Mouse (Mus musculus) heart, embryonic 16.5 days (tissue): Measurements from ENCODE around the gene Larp1. TPM values are rescaled to one million over a fixed set of nuclear protein-coding genes. Genes with fewer than 3 reads are reported as not detected.
"Not testable (repeated sequence)": the region's sequence is repeated elsewhere in the genome, so short reads cannot be mapped to it uniquely, and the experiment has no call there.

ENCODE experiments used
- ATAC-seq: fragments of 200-750 bp; cut with Nextera tagmentation; replicated peaks from 2 replicates; pipeline ENCODE4 v1.8.0; 2017; ENCODE audit warnings: moderate number of reproducible peaks; ENCODE audit not compliant: insufficient read depth, low FRiP score; ENCODE audit errors: extremely low read depth
- H3K27ac ChIP-seq: fragments of 300-500 bp; sonication (generic); 2 replicates; pipeline ENCODE4 v1.5.1; 2014; ENCODE audit warnings: mild to moderate bottlenecking, low read length, control low read depth, moderate library complexity
- H3K27me3 ChIP-seq: fragments of 300-500 bp; sonication (generic); 2 replicates; pipeline ENCODE4 v1.6.1; 2014; ENCODE audit warnings: low read length, mixed read lengths; ENCODE audit not compliant: control insufficient read depth, insufficient read depth
- H3K36me3 ChIP-seq: fragments of 300-500 bp; sonication (generic); 2 replicates; pipeline ENCODE4 v1.6.1; 2014; ENCODE audit not compliant: control insufficient read depth, insufficient read depth
- H3K4me1 ChIP-seq: fragments of 300-500 bp; sonication (generic); 2 replicates; pipeline ENCODE4 v1.6.1; 2014; ENCODE audit warnings: low read length, mixed read lengths; ENCODE audit not compliant: control insufficient read depth, insufficient read depth
- H3K4me2 ChIP-seq: fragments of 300-500 bp; sonication (generic); 2 replicates; pipeline ENCODE4 v1.6.1; 2014; ENCODE audit warnings: low read depth, mild to moderate bottlenecking, control low read depth, low read length
- H3K4me3 ChIP-seq: fragments of 300-500 bp; sonication (generic); 2 replicates; pipeline ENCODE4 v1.5.1; 2014; ENCODE audit warnings: mild to moderate bottlenecking, control low read depth, low read length
- H3K9ac ChIP-seq: fragments of 300-500 bp; sonication (generic); 2 replicates; pipeline ENCODE4 v1.6.1; 2014; ENCODE audit warnings: low read length, control low read depth
- H3K9me3 ChIP-seq: fragments of 300-500 bp; sonication (generic); replicated peaks from 2 replicates; pipeline ENCODE4 v1.6.1; 2016; ENCODE audit warnings: low read length; ENCODE audit not compliant: control insufficient read depth
- WGBS: fragments of 180-500 bp; shearing (Covaris S2); extraction: QIAGEN DNeasy Blood & Tissue Kit; methylation state at CpG from one replicate; pipeline ENCODE4 v1.1.7; 2014; 5-methylcytosine and 5-hydroxymethylcytosine counted together
- polyA plus RNA-seq: library from polyadenylated mRNA; unstranded; fragments of >200 nt; fragmentation: Nextera tagmentation; extraction: Ambion mirVana; gene quantifications from 2 replicates; pipeline ENCODE4 v1.2.1, GENCODE M21; 2015

Gene Larp1
- polyA plus RNA-seq, 1 experiment from 2014 or later, result 12.1 TPM

GRCm38 (mm10) chr11:58094766-58095165 lies 85.9 kb downstream of the Larp1 start:
- no peaks in the 10 kb centered on the region for H3K27me3 ChIP-seq
- no peak overlapping the region for H3K9ac ChIP-seq
- no peaks in the 10 kb centered on the region for H3K36me3 ChIP-seq
- H3K4me2 ChIP-seq, result no peak overlapping the region
- H3K4me1 ChIP-seq, result peaks cover 10% of the 10 kb centered on the region
- H3K27ac ChIP-seq, result no peak overlapping the region
- no peak overlapping the region for H3K4me3 ChIP-seq
- no peak for ATAC-seq
- H3K9me3 ChIP-seq, result no peaks in the 10 kb centered on the region
- WGBS, result 77% methylated on average over 4 of the region's 4 CpGs

DNA sequence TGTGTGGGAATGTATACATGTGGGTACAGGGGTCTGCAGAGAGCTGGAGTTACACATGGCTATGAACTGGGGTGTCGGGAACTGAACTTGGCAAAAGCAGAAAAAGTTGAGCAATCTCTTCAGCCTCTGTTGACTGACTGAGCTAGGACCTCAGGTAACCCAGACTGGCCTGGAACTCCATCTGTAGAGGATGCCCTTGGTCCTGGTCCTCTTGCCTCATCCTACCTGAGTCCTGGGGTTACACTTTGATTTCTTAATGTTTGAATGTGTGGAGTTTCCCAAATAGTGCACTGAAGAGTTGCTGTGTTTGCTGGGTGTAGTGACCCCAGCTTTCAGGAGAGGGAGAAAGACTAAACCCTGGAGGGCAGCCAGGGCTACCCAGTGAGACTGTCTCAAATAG lies 86.7 kb downstream of the Larp1 start:
- Histone ChIP-seq H3K9ac (no peak overlapping the region), H3K4me2 (no peak overlapping the region), H3K27ac (no peak overlapping the region), H3K27me3 (no peaks in the 10 kb centered on the region), H3K4me1 (peaks cover 10% of the 10 kb centered on the region), H3K4me3 (no peak overlapping the region), H3K36me3 (no peaks in the 10 kb centered on the region), H3K9me3 (no peaks in the 10 kb centered on the region)
- ATAC-seq, result no peak
- 84% methylated on average over 1 of the region's 1 CpGs for WGBS

- 69% methylated on average over 5 of the region's 5 CpGs for WGBS
- H3K4me2 ChIP-seq, result no peak overlapping the region
Observed at GRCm38 (mm10) chr11:58096160-58096559, 87.3 kb downstream of the Larp1 start.

GRCm38 (mm10) chr11:58096821-58097620 lies 88.2 kb downstream of the Larp1 start:
- Histone ChIP-seq H3K27me3 (no peaks in the 10 kb centered on the region), H3K4me2 (peak overlapping the region; percentile 86), H3K9me3 (no peaks in the 10 kb centered on the region), H3K4me3 (peak overlapping the region; percentile 55), H3K4me1 (peaks cover 10% of the 10 kb centered on the region), H3K36me3 (no peaks in the 10 kb centered on the region), H3K27ac (no peak overlapping the region), H3K9ac (peak overlapping the region; percentile 67)
- no peak for ATAC-seq
- 34% methylated on average over 20 of the region's 20 CpGs for whole genome bisulfite sequencing

More at GRCm38 (mm10) chr11:58096160-58096559, 87.3 kb downstream of the Larp1 start:
- Histone ChIP-seq H3K27ac (no peak overlapping the region), H3K9me3 (no peaks in the 10 kb centered on the region), H3K4me1 (peaks cover 10% of the 10 kb centered on the region), H3K27me3 (no peaks in the 10 kb centered on the region), H3K4me3 (no peak overlapping the region), H3K36me3 (no peaks in the 10 kb centered on the region), H3K9ac (no peak overlapping the region)
- no peak for ATAC-seq

- H3K36me3 ChIP-seq, result no peaks in the 10 kb centered on the region
- no peaks in the 10 kb centered on the region for H3K27me3 ChIP-seq
- H3K4me2 ChIP-seq, result peak overlapping the region; percentile 86
- peak overlapping the region; percentile 55 for H3K4me3 ChIP-seq
- peaks cover 7% of the 10 kb centered on the region for H3K4me1 ChIP-seq
- ATAC-seq, result 0 out of 2 replicates have a peak, but pooled peaks have one; percentile 9
- H3K9ac ChIP-seq, result peak overlapping the region; percentile 67
- H3K9me3 ChIP-seq, result no peaks in the 10 kb centered on the region
- H3K27ac ChIP-seq, result no peak overlapping the region
- 3% methylated on average over 29 of the region's 38 CpGs for WGBS
Observed at GRCm38 (mm10) chr11:58097621-58098365, 88.9 kb downstream of the Larp1 start.

DNA sequence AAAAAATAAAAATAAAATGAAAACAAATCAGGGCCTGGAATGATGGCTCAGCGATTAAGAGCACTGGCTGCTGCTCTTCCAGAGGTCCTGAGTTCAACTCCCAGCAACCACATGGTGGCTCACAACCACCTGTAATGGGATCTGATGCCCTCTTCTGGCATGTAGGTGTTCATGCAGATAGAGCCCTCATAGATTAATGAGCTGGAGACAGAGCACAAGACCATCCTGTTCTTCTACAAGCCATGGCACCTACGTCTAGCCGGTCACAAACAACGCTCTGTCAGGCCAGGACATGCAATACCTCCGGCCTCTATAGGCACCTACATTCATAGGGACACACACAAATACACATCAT lies 89.5 kb downstream of the Larp1 start:
- H3K36me3 ChIP-seq, H3K9me3 ChIP-seq, ATAC-seq, H3K4me1 ChIP-seq, H3K27ac ChIP-seq, H3K27me3 ChIP-seq, H3K9ac ChIP-seq: not testable (repeated sequence)
- 65% methylated on average over 5 of the region's 5 CpGs for WGBS
- peak overlapping the region; percentile 55; the same call in 1 of the 2 replicates for H3K4me3 ChIP-seq
- peak overlapping the region; percentile 86 for H3K4me2 ChIP-seq

GRCm38 (mm10) chr11:58100006-58100405 lies 91.1 kb downstream of the Larp1 start:
- H3K9ac ChIP-seq, result no peak overlapping the region
- no peak overlapping the region for H3K27ac ChIP-seq
- H3K4me2 ChIP-seq, result no peak overlapping the region
- H3K9me3 ChIP-seq, result no peaks in the 10 kb centered on the region
- ATAC-seq, result no peak
- H3K36me3 ChIP-seq, result no peaks in the 10 kb centered on the region
- H3K4me1 ChIP-seq, result peaks cover 8% of the 10 kb centered on the region
- 88% methylated on average over 2 of the region's 2 CpGs for WGBS
- H3K27me3 ChIP-seq, result no peaks in the 10 kb centered on the region
- no peak overlapping the region for H3K4me3 ChIP-seq

DNA sequence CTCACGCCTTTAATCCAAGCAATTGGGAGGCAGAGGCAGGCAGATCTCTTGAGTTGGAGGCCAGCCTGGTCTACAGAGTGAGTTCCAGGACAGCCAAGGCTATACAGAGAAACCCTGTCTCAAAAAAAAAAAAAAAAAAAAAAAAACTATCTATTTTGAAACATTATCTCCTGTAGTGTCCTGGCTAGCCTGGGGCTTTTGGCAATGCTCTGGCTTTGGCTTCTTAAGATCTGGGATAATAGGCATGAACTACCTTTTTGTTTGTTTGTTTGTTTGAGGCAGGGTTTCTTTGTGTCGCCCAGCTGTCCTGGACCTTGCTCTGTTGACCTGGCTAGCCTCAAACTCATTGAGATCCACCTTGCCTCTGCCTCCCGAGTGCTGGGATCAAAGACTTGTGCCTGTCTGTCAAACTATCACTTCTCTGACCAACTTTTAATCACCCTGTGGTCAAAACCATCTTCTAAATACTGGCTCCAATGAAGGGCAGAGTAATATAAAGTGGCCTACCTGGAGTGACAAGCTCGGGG lies 92.4 kb downstream of the Larp1 start:
- no peak for ATAC-seq
- Histone ChIP-seq H3K9ac (no peak overlapping the region), H3K4me2 (no peak overlapping the region), H3K4me1 (peaks cover 13% of the 10 kb centered on the region), H3K27me3 (no peaks in the 10 kb centered on the region), H3K36me3 (no peaks in the 10 kb centered on the region), H3K27ac (no peak overlapping the region), H3K4me3 (no peak overlapping the region), H3K9me3 (no peaks in the 10 kb centered on the region)
- WGBS, result 75% methylated on average over 4 of the region's 4 CpGs

GRCm38 (mm10) chr11:58102146-58102545 lies 93.3 kb downstream of the Larp1 start:
- no peak for ATAC-seq

More at GRCm38 (mm10) chr11:58102146-58102545, 93.3 kb downstream of the Larp1 start:
- no peaks in the 10 kb centered on the region for H3K9me3 ChIP-seq
- H3K27me3 ChIP-seq, result no peaks in the 10 kb centered on the region
- H3K27ac ChIP-seq, result peak overlapping the region; percentile 74
- no peak overlapping the region for H3K4me3 ChIP-seq
- H3K36me3 ChIP-seq, result no peaks in the 10 kb centered on the region
- peaks cover 13% of the 10 kb centered on the region for H3K4me1 ChIP-seq
- 71% methylated on average over 3 of the region's 3 CpGs for whole genome bisulfite sequencing
- no peak overlapping the region for H3K4me2 ChIP-seq
- no peak overlapping the region for H3K9ac ChIP-seq
